Mouse (Mus musculus): Measurements from ENCODE around the gene Eno1.
"Not testable (repeated sequence)": the region's sequence is repeated elsewhere in the genome, so short reads cannot be mapped to it uniquely, and the experiment has no call there.

Gene Eno1

DNA sequence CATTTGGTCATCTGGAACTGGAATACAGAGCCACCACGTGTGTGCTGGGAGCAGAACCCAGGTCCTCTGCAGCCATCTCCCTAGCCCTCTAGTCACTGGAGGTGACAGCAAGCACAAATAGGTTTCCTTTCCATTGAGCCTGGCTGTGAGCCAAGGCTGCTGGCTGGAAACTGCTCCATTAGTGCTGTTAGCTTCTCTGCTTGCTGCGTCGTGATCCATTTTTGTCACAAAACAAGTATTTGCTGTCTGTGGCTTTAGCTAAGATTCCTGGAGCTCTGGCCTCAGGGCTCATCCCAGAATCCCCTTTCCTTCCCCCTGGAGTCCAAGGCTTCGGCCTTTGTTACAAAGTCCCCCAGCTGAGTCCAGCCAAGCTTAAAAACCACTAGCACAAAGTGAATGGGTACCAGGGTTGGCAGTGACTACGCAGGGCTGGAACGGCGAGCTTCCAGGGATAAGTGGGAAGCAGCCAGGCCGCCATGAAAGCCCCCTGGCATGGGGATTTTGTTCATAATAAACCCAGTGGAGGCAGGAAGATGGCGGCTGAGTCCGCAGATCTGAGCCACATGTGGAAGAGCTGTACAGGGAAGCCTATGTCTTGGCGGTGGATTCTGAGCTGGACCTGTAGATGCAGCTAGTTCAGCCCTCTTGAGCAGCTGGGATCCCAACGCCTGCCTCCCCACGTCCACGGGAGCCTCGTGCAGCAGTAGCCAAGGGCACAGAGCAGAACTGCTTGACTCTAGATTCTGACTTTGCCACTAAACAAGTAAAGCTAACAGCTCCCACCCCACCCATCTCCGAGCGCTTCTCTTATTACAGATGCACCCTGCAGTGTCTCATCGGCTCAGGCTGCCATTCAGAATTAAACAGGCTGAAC, 14.3 kb downstream of the Eno1 start:
- peak; percentile 65 to 85 for DNase-seq

DNA sequence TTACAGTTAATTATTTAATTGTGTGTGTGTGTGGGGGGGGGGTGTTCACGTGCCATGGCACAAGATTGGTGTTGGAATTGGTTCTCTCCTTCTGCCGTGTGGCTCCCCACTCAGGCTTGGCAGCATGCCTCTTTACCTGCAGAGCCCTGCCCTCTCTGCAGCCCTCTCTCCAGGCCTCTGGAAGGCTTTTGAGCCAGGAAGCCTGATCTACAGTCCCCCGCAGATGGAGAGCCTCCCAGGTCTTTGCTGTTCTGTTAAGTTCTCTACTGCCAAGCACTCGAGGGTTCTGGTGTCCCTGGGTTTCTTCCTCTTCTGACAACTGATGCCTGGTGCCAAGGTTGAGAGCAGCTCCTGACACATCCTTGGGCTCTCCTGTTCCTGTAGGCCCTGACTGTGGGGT, 17.9 kb downstream of the Eno1 start:
- DNase-seq: no peak

DNA sequence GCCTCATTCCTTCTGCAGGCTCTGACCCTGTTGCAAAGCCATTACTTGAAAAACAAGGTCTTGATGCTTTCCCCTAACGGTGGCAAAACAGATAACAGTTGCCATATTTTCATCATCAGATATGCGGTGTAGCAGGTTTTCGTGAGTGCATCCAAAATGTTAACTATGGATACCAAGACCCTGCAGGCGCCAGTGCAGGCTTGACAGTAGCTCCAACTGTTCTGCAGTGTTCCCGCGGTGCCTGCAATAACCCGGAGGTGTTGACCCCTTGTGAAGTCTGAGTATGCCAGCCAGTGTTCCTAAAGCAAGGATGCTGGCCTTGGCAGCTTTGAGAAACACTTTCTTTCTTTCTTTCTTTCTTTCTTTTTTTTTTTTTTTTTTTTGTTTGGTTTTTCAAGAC, 18.7 kb downstream of the Eno1 start:
- no peak for DNase-seq

DNA sequence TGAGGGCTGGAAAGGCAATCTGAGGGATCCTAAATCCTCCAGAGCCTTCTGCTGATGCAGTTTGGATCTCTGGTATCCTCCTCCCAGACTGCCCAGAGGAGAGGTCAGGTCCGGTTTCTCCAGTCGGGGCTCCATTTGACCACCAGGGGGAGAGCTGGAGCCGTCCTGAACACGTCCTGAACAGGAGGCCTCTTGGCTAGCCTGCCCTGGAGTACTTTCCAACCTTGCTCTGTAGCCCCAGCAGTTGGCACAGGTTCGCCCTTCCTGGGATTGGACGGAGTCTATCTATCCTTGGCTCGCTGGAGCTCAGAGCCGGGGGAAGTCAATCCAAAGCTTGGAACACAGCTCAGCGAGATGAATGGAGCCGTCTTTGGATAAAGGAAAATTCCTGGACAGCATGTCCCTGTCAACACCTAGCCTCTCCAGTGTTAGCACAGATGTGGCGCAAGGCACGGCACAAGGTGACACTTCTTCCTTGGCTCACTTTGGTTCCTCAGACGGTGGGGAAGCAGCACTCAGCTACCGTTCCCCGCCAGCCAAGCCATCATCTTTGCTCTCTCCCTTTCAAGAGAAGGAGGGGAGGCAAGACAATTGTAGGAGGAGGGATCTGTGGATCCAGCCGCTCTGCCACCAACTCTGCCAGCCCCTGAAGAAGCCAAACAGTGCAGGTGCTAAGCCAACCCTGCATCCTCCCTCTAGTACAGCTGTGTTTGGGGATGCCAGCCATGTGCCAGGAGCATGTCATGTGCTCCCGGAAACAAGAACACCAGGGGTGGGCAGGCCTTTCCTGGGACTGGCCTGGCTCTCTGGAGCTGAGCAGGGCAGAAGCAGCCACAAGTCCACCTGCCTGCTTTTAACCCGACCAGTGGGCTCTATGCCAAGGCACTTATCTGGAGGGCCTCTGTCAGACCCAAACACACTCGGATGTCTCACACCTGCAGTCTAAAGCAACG, 21.0 kb downstream of the Eno1 start:
- peak; percentile 91 to 94 for DNase-seq

DNA sequence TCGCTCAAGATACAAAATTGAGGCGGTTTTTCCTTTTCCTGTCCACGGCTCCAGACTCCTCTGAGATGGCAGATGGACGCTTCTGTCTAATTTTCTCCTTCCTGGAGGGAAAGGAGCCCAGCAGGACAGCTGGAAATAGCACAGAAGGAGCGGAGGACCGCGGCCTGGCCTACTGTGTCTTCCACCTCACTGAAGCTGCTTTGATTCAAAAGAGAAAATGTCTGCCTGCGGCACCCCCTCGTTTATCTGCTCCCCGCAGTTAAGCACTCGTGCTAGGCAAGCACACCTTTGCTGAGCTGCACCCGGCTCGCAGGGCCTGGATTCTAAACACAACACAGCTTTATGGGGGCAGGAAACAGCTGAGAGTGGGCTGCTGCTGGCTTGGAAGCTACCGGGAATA, 21.9 kb downstream of the Eno1 start:
- DNase-seq: peak in 1 of 2 experiments; percentile 27

DNA sequence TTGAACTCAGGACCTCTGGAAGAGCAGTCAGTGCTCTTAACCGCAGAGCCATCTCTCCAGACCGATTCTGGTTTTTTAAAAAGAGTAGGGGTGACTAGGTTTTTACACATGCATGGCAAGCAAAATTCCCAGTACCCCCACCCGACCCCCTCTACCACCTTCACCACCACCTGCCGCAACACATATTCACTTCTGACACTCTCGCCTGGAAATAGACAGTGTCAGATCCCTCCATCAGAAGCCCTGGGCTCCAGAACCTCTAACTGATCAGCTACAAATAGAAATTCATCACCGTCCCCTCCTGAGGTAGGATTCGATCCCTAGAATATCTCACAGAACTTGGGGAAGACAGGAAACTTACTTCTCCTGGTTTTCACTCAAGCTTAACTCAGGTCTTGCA, 23.1 kb downstream of the Eno1 start:
- no peak for DNase-seq

DNA sequence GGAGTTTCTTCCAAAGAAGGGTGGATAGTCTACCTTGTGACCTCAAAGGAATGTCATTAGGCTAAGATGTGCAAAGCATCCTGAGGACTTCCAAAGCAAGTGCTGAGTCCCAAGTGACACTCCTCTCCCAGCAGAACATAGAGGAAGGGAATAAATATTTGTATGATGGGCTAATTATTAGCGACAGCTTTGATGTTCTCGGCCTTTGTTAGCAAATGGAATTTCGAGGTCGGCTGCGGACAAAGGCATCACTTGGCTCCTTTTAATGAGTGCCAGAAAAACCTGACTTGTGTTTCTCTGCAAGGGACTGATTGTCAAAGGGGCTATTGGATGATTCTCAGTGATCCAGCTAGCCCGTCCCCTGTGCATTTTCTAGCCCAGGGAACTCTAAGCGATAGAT, 23.6 kb downstream of the Eno1 start:
- no peak for DNase-seq

DNA sequence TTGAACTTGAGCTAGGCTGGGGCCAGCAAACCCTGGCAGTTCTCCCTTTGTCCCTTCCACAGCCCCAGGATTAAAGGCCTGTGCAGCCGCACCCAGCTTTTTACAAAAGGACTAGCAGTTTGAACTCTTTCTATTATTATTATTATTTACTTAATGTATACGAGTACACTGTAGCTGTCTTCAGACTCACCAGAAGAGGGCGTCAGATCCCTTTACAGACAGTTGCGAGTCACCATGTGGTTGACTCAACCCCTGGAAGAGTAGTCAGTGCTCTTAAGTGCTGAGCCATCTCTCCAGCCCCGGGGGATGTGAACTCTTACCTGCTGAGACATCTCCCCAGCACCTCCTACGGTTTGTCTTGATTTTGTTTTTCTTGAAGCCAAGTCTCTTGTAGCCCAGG, 24.2 kb downstream of the Eno1 start:
- peak in 1 of 2 experiments; percentile 45 for DNase-seq

DNA sequence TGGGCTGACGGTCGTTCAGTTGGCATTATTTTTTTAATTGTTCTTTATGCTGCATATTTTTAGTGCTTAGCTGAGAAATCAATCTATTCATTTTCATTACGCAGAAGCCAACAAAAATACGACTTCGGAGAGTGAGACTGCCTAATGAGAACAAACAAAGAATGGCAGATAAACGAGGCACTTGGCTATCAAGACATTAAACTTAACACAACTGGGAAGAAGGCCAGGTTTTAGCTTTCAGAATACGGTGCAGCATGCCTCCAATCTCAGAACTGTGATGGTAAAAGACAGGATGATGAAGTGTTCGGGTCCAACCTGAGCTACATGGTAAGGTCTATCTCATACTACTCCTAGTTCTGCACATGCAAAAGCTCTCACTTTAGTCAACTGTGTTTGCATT, 25.8 kb downstream of the Eno1 start:
- no peak for DNase-seq

DNA sequence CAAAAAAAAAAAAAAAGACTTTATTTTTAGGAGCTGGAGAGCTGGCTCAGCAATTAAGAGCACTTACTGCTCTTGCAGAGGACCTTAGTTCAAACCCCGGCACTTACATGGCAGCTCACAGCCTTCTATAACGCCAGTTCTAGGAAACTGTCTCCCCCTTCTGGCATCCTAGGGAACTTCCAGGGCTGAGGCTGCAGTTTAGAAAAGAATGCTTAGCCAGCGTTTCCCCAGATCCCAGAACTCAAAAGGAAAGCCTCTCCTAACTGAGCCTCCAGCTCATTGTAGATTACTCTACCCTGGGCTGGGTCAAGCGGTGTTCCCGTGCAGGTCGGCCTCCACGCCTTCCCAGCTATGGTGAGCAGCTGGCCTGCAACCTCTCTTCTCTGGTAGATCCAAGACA, 28.4 kb downstream of the Eno1 start:
- DNase-seq: peak; percentile 55 to 74

DNA sequence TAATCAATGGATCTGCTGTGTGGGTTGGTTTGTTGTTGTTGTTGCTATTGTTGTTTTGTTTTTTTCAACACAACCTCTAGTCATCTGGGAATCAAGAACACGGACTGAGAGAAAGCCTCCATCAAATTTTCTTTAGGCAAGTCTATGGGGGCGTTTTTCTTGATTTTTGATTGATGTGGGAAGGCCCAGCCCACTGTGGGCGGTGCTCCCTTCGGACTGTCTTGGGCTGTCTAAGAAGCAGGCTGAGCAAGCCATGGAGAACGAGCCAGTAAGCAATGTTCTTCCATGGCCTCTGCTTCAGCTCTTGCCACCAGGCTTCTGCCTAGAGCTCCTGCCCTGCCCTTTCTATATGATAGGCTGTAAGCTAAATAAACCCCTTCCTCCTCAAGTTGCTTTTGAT, 28.9 kb downstream of the Eno1 start:
- no peak for DNase-seq

DNA sequence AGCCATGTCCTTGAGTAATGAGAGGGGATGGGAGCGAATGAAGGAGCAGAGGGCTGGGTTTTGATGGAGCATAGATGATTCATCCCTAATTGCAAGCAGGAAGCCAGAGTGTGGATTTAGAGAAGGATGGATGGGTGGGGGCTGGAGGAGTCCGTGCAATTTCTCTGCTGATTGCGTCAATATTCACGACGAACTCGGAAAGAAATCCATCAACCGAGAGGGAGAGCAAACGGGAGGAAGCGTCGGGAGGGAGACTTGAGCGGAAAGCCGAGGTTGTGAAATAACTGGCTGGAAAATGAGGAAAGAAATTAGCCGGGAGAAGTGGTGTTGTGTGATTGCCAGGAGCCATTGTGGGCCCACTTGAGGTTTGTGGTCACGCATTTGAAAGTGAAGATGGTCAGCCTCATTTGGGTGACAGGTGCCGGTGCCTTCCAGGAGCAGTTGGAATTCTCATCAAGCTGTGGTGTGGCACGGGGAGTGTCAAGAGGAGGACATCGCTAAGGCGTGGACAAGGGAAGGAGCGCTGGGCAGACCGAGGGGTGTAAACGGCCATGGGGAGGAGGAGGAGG, 30.2 kb downstream of the Eno1 start:
- DNase-seq: no peak

DNA sequence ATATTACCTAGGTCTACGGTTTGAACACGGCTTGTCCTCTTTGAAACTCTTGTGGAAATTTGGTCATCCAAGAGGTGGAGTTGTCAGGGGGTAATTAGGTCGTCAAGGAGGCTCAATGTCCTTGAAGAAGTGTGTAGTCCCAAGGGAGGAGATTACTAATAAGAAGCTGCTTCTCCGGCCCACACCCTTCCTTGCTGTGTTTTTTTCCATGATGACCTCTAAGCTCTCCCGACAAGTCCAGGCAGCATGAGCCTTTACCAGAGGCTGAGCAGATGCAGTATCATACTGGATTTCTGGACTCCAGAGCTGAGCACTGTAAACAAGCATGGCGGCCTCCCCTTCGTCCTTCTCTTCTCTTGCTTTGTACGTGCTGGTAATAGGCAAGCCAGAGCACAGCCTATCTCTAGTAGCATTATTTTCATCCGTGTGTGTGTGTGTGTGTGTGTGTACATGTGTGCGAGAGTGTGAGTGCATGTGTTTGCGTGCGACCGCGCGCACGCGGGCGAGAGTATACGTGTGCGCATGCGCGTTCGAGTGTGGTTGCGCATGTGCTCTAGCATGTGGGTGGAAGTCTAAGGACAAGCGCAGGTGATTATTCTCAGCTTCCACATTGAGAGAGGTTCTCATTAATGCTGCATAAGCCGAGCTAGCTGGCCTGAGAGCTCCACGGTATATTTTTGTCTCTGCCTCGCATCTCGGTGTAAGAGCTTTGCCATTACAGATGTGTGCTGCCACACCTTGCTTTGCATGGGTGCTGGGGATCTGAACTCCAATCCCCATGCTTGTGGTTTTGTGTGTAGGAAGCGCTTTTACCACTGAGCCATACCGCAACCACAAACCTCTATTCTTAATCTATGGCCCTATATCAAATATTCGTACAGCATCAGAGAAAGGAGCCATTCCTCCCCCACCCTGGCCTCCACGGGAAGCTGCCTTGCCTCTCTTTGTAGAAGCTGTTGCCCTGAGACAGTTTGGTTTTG, 32.4 kb downstream of the Eno1 start:
- no peak for DNase-seq

DNA sequence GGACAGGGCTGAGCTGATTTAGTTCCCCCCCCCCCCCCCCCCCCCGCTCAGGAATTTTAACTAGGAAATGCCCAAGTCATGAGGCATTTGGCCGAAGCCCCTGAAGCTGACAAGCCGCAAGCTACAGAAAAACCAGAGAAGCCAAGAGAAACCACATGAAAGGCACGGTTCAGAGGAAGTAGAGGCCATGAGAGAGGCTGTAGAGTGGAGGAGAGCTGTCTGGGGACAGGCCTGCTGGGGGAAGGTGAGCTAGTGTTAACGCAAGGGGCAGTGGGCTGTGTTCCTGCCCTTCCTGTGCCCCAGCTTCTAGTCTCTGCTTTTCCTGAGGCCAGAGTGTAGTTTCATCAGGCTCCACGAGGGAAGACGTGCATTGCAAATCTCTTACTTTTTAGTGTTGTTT, 33.2 kb downstream of the Eno1 start:
- DNase-seq: no peak

DNA sequence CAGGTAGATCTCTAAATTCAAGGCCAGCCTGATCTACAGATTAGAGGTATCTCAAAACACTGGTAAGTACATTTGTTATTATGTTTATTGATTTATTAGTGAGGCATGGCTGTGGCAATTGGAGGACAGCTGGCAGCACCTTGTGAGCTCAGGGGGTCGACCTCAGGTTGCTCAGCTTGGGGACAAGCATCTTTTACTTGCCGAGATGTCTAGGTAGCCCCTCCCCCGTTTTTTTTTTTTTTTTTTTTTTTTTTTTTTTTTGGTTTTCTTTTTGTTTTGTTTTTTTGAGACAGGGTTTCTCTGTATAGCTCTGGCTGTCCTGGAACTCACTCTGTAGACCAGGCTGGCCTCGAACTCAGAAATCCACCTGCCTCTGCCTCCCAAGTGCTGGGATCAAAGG, 34.2 kb downstream of the Eno1 start:
- DNase-seq: not testable (repeated sequence)

DNA sequence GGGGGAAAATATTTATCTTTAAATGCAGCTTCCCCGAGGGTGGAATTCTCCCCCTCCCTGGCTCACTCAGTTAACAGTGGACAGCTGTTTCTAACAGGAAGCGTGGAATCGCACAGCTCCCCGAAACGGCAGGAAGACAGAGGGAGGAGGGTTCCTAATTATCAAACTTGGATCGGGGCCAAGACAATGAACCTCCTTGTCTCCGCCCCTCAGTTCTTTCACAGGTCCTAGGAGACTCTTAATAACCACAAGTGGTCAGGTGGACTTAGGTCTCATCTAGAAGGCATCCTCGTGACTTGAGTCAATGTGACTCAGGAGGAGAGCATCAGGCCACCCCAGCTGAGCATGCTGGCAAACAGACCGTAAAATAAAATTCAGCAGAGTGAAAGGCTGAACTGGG, 36.2 kb downstream of the Eno1 start:
- peak; percentile 86 to 90 for DNase-seq

DNA sequence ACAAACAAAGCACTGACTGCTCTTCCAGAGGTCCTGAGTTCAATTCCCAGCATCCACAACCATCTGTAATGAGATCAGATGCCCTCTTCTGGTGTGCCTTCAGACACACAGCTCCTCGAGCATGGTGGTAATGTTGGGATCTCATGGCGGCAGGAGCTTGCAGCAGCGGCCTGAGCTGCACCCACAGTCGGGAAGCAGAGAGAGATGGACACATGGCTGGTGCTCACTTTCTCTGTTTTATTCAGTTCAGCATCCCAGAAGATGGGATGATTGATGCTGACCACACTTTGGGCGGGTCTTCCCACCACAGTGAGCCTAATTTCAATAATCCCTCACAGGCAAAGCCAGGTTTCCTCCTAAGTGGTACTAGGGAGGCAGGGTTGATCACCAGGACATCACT, 39.0 kb downstream of the Eno1 start:
- DNase-seq: no peak

DNA sequence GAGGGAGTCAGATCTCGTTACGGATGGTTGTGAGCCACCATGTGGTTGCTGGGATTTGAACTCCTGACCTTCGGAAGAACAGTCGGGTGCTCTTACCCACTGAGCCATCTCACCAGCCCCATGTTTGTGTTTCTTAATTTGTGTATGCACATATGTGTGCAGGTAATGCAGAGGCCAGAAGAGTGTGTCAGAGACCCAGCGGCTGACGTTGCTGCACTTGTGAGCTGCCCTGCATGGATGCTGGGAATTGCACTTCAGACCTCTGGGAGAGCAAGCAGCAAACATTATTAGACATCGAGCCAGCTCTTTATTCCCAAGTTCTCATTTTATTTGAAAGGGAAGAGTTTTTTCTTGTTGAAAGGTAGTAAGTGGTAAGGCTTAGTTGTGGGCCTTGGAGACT, 42.8 kb downstream of the Eno1 start:
- not testable (repeated sequence) for DNase-seq

DNA sequence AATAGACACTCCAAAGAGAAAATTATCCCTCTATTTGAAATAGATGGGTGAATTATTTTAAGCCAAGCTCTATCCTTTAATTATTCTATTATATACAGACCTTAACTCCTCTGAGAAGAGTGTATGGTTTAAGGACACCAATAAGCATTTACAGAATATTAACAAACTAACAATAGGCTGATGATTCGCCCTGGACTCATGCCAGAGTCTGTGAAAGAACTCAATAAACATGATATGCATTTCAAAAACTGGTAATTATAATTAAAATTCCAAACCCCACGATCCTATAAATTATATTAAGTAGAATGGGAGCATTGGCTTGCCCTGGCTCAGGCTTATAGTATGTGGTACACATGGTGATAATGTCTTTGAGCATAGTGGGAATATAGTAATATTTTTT, 43.5 kb downstream of the Eno1 start:
- DNase-seq: no peak

DNA sequence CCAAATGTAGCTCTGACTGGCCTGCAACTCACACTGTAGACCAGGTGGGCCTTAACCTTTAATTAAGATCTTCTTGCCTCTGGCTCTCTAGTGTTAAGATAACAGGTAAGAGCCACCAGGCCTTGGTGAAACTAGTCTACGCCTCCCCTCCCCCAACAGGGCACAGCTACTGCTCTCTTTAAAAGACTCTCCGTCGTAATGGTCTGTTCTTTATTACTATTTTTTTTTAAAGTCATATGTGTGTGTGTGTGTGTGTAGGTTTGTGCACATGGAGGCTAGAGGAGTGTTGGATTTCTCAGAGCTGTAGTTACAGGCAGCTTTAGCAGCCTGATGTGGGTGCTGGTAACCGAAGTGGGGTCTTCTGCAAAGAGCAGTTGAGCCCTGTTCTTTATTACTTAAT, 43.9 kb downstream of the Eno1 start:
- DNase-seq: no peak

DNA sequence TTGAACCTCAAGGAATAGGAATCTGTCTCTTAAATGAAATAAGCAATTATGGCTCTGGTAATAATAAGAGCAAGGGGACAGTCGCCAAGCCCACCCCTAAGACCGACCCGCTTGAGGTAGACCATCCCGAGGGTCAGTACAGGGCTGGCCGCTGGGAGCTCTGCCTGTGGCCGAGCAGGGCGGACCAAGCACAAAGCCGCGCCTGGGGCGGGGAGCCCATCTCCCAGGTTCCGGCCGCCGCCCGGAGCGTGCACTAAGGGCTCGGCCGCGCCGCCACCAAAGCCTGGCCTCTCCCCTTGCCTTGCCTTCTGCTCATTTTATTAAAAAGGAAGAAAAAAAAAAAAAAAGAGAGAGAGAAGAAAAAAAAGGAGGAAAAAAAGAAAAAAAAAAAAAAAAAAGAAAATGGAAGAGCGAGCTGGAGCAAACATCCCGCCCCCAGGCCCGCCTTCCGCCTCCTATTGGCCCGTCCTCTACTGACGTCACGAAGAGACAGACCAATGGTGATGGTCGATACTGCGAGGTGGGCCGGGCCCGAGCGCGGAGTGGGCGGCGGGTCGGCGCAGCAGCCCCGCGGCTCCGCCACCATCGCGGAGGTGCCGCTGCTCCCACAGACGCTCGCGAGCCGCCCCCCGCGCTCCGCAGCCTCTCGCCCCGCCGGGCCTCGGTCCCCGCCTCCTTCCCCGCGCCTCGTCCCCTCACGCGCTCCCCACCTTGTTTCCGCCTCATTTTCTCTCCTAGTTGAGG, 44.7 kb downstream of the Eno1 start, which contains the start of gene Rere:
Gene Rere, plus strand, starts transcription at position 629 of the 744 bp plus-strand sequence.
- peak; percentile 98 for DNase-seq
